Mouse (Mus musculus) liver, embryonic 16.5 days (tissue): ENCODE data around the gene R3hdm4. TPM values are rescaled to one million over a fixed set of nuclear protein-coding genes. Genes with fewer than 3 reads are reported as not detected.
"Not testable (repeated sequence)": the region's sequence is repeated elsewhere in the genome, so short reads cannot be mapped to it uniquely, and the experiment has no call there.

ENCODE experiments used
- ATAC-seq: fragments of 200-750 bp; cut with Nextera tagmentation; 2 replicates; pipeline ENCODE4 v1.8.0; 2017; ENCODE audit warnings: low read depth, mild to moderate bottlenecking, moderate number of reproducible peaks, moderate library complexity
- H3K27ac ChIP-seq: fragments of 300-500 bp; sonication (generic); 2 replicates; pipeline ENCODE4 v1.5.1; 2014; ENCODE audit warnings: mild to moderate bottlenecking, low read length
- H3K27me3 ChIP-seq: fragments of 300-500 bp; sonication (generic); 2 replicates; pipeline ENCODE4 v1.6.1; 2014; ENCODE audit warnings: low read depth, low read length, mixed read lengths; ENCODE audit not compliant: control insufficient read depth, insufficient read depth
- H3K36me3 ChIP-seq: fragments of 300-500 bp; sonication (generic); 2 replicates; pipeline ENCODE4 v1.6.1; 2014; ENCODE audit warnings: mild to moderate bottlenecking; ENCODE audit not compliant: control insufficient read depth, insufficient read depth
- H3K4me1 ChIP-seq: fragments of 300-500 bp; sonication (generic); 2 replicates; pipeline ENCODE4 v1.6.1; 2014; ENCODE audit warnings: low read depth, low read length, mixed read lengths; ENCODE audit not compliant: control insufficient read depth
- H3K4me2 ChIP-seq: fragments of 300-500 bp; sonication (generic); 2 replicates; pipeline ENCODE4 v1.6.1; 2014; ENCODE audit warnings: low read depth, low read length, mixed read lengths
- H3K4me3 ChIP-seq: fragments of 300-500 bp; sonication (generic); 2 replicates; pipeline ENCODE4 v1.5.1; 2014; ENCODE audit warnings: low read depth, mild to moderate bottlenecking, low read length
- H3K9ac ChIP-seq: fragments of 300-500 bp; sonication (generic); 2 replicates; pipeline ENCODE4 v1.6.1; 2014; ENCODE audit warnings: low read depth, low read length
- H3K9me3 ChIP-seq: fragments of 300-500 bp; sonication (generic); replicated peaks from 2 replicates; pipeline ENCODE4 v1.6.1; 2016; ENCODE audit warnings: low read length; ENCODE audit not compliant: control insufficient read depth
- WGBS: fragments of 180-500 bp; shearing (Covaris S2); extraction: QIAGEN DNeasy Blood & Tissue Kit; methylation state at CpG from one replicate; pipeline ENCODE4 v1.1.7; 2014; ENCODE audit not compliant: insufficient replicate concordance; 5-methylcytosine and 5-hydroxymethylcytosine counted together
- polyA plus RNA-seq: library from polyadenylated mRNA; unstranded; fragments of >200 nt; fragmentation: Nextera tagmentation; extraction: Ambion mirVana; gene quantifications from 2 replicates; pipeline ENCODE4 v1.2.1, GENCODE M21; 2015

The R3hdm4 gene
- polyA plus RNA-seq, 1 experiment from 2014 or later: 49.3 TPM

DNA sequence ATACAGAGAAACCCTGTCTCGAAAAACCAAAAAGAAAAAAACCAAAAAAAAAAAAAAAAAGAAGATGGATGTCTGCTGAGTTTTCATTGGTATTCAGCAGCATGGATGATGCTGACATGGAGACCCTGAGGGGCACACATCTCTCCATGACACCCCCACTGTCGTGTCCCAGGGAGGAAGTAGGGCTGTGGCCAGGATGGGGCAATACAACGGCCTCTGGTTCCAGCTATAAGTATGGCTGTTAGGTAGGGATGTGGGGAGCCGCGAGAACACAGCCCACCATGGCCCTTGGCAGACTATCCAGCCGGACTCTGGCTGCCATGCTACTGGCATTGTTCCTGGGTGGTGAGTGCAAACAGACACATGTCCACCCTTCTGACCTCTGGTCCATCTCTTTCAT lies 35.0 kb downstream of the R3hdm4 start, which contains the start of gene Elane:
Elane (plus strand) TSS at position 194 of the 400 bp plus-strand sequence.
- H3K4me2 ChIP-seq: no peak within 1 kb of the TSS
- H3K9me3 ChIP-seq: no peaks in the 10 kb centered on the region
- H3K27me3 ChIP-seq: peaks cover 7% of the 10 kb centered on the region
- no peaks in the 10 kb centered on the region for H3K36me3 ChIP-seq
- no peak within 1 kb of the TSS for H3K9ac ChIP-seq
- H3K4me1 ChIP-seq: peaks cover 13% of the 10 kb centered on the region
- WGBS: 49% methylated on average over 6 of the region's 6 CpGs
- no peak within 1 kb of the TSS for H3K4me3 ChIP-seq
- no peak within 1 kb of the TSS for H3K27ac ChIP-seq
- ATAC-seq: no peak

- not testable (repeated sequence) for H3K4me3 ChIP-seq, H3K9ac ChIP-seq, H3K4me2 ChIP-seq, ATAC-seq, H3K27me3 ChIP-seq, H3K9me3 ChIP-seq, H3K36me3 ChIP-seq, H3K27ac ChIP-seq
- H3K4me1 ChIP-seq: peaks cover 25% of the 10 kb centered on the region
- 36% methylated on average over 3 of the region's 3 CpGs for WGBS
Measured at GRCm38 (mm10) chr10:79884938-79885337, 36.1 kb downstream of the R3hdm4 start.

- H3K27ac ChIP-seq: no peak overlapping the region
Measured at GRCm38 (mm10) chr10:79884446-79884845, 36.6 kb downstream of the R3hdm4 start.

GRCm38 (mm10) chr10:79883297-79884084 lies 37.5 kb downstream of the R3hdm4 start:
- Histone ChIP-seq H3K4me1 (peaks cover 30% of the 10 kb centered on the region), H3K27ac (0 out of 2 replicates have a peak overlapping the region, but pooled peaks have one; percentile 36), H3K4me2 (0 out of 2 replicates have a peak overlapping the region, but pooled peaks have one; percentile 15), H3K36me3 (no peaks in the 10 kb centered on the region), H3K27me3 (peaks cover 7% of the 10 kb centered on the region), H3K9me3 (no peaks in the 10 kb centered on the region), H3K4me3 (no peak overlapping the region), H3K9ac (no peak overlapping the region)
- no peak for ATAC-seq
- 14% methylated on average over 22 of the region's 22 CpGs for WGBS

More at GRCm38 (mm10) chr10:79884446-79884845, 36.6 kb downstream of the R3hdm4 start:
- Histone ChIP-seq H3K36me3 (no peaks in the 10 kb centered on the region), H3K4me3 (no peak overlapping the region), H3K4me1 (peaks cover 26% of the 10 kb centered on the region), H3K4me2 (no peak overlapping the region), H3K9ac (no peak overlapping the region), H3K9me3 (no peaks in the 10 kb centered on the region), H3K27me3 (peaks cover 7% of the 10 kb centered on the region)
- peak; percentile 27; the same call in 1 of the 2 replicates for ATAC-seq
- 30% methylated on average over 4 of the region's 4 CpGs for WGBS

GRCm38 (mm10) chr10:79881981-79882380 lies 39.0 kb downstream of the R3hdm4 start:
- 4% methylated on average over 22 of the region's 22 CpGs for WGBS
- Histone ChIP-seq H3K9me3 (no peaks in the 10 kb centered on the region), H3K27ac (no peak overlapping the region), H3K4me2 (peak overlapping the region; percentile 40), H3K4me3 (peak overlapping the region; percentile 26), H3K36me3 (no peaks in the 10 kb centered on the region), H3K9ac (no peak overlapping the region), H3K4me1 (peaks cover 43% of the 10 kb centered on the region), H3K27me3 (peaks cover 7% of the 10 kb centered on the region)
- no peak for ATAC-seq

GRCm38 (mm10) chr10:79880721-79881120 lies 40.3 kb downstream of the R3hdm4 start:
- Histone ChIP-seq H3K4me1 (peaks cover 44% of the 10 kb centered on the region), H3K4me3 (peak overlapping the region; percentile 35), H3K9me3 (no peaks in the 10 kb centered on the region), H3K27ac (no peak overlapping the region), H3K36me3 (no peaks in the 10 kb centered on the region), H3K27me3 (peaks cover 7% of the 10 kb centered on the region), H3K4me2 (peak overlapping the region; percentile 37), H3K9ac (no peak overlapping the region)
- peak; percentile 30; the same call in 1 of the 2 replicates for ATAC-seq
- WGBS: 8% methylated on average over 9 of the region's 9 CpGs

DNA sequence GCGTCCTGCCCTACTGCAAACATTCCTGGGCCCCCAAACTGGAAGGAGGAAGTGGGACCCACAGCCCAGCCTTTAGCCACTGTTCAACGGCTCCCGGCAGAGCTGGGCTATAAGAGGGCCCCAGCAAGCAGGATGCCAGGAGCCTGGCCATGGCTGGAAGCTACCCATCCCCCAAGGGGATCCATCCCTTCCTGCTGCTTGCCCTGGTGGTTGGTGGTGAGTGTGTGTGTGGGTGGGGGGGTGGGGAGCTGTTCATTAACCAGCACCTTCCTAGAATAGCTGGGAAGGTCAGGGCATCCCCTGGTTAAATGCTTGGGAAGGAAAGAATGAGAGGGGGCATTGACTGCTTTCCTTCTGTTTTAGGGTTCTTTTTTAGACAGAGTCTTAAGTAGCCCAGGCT lies 41.5 kb downstream of the R3hdm4 start:
- peaks cover 44% of the 10 kb centered on the region for H3K4me1 ChIP-seq
- 17% methylated on average over 3 of the region's 3 CpGs for WGBS

DNA sequence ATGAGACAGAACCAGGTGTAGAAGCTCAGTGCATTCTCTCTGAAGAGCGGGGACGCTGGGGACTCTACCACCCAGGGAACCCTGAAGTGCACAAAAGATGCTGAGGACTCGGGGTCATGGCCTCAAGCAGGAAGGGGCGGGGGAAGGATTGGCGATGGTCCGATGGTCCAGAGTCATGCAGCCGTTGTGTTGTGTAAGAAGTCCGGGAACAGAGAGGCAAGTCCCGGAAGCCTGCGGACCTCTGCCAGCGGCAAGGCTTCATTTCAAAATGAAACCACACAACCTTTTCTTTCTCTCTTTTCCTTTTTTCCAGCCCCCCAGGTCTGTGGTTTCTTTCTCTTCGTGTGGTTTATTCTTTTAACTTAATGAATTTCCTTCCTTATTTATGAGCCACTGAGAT lies 43.3 kb downstream of the R3hdm4 start:
- WGBS: 10% methylated on average over 12 of the region's 12 CpGs
- Histone ChIP-seq H3K9me3 (no peaks in the 10 kb centered on the region), H3K27me3 (peaks cover 28% of the 10 kb centered on the region), H3K4me2 (peak overlapping the region; percentile 42), H3K9ac (no peak overlapping the region), H3K4me1 (peaks cover 46% of the 10 kb centered on the region), H3K36me3 (no peaks in the 10 kb centered on the region), H3K4me3 (0 out of 2 replicates have a peak overlapping the region, but pooled peaks have one; percentile 4), H3K27ac (peak overlapping the region; percentile 49)
- peak; percentile 27 for ATAC-seq

More for the DNA sequence above, 41.5 kb downstream of the R3hdm4 start:
- Histone ChIP-seq H3K4me2 (peak overlapping the region; percentile 35; the same call in 1 of the 2 replicates), H3K27me3 (peaks cover 12% of the 10 kb centered on the region), H3K36me3 (no peaks in the 10 kb centered on the region), H3K9me3 (no peaks in the 10 kb centered on the region), H3K27ac (no peak overlapping the region), H3K9ac (no peak overlapping the region), H3K4me3 (0 out of 2 replicates have a peak overlapping the region, but pooled peaks have one; percentile 0)
- peak; percentile 53 for ATAC-seq

DNA sequence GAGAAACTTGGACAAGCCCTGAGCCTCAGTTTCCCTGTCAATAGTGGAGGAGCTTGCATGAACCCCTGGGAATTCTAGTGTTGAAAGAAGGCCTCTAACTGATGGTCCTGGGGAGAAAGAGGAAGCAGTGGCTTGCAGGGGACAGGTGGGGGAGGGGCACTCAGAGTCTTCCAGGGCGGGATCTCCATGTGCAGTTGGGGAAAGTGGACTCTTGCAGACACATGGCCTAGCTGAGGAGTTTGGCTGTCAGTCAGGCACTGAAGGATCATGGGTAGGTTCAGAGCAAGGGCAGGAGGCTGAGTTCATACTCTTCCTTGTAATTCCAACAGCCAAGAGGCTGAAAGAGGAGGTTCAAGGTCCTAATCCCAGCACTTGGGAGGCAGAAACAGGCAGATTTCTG lies 43.8 kb downstream of the R3hdm4 start:
- H3K27ac ChIP-seq: peak overlapping the region; percentile 49; the same call in 1 of the 2 replicates
- H3K9me3 ChIP-seq: no peaks in the 10 kb centered on the region
- H3K4me1 ChIP-seq: peaks cover 44% of the 10 kb centered on the region
- peaks cover 23% of the 10 kb centered on the region for H3K27me3 ChIP-seq
- 11% methylated on average over 1 of the region's 1 CpGs for WGBS
- no peak for ATAC-seq
- H3K36me3 ChIP-seq: no peaks in the 10 kb centered on the region
- no peak overlapping the region for H3K4me3 ChIP-seq
- no peak overlapping the region for H3K9ac ChIP-seq
- peak overlapping the region; percentile 42; the same call in 1 of the 2 replicates for H3K4me2 ChIP-seq
